Mouse (Mus musculus) myocyte (in vitro differentiated cells): ENCODE measurements at regions not wholly inside any gene's neighbourhood (a gene's known extent, or its start where the extent isn't known, plus 50 kb on each side); places are given as distances from the start of the nearest gene placed in this dataset.

Experiments
- H3K27me3 ChIP-seq: one replicate; pipeline ENCODE4 v1.6.1; 2011; ENCODE audit not compliant: control insufficient read depth, insufficient read depth, insufficient read length
- H3K36me3 ChIP-seq: one replicate; pipeline ENCODE4 v1.6.1; 2011; ENCODE audit not compliant: control insufficient read depth, insufficient read depth
- H3K4me2 ChIP-seq: one replicate; pipeline ENCODE4 v1.6.1; 2011; ENCODE audit warnings: low read depth, control low read depth
- H3K4me3 ChIP-seq: one replicate; pipeline ENCODE4 v1.5.1; 2011; ENCODE audit warnings: mild to moderate bottlenecking, control low read depth, moderate library complexity
- H3K79me2 ChIP-seq: one replicate; pipeline ENCODE4 v1.6.1; 2011; ENCODE audit not compliant: control insufficient read depth, insufficient read depth
- H3ac ChIP-seq: one replicate; pipeline ENCODE4 v1.6.1; 2011; ENCODE audit not compliant: control insufficient read depth, insufficient read length
- CEBPB ChIP-seq: IDR thresholded peaks from 2 replicates; pipeline ENCODE4 v1.6.1; 2011; ENCODE audit warnings: mild to moderate bottlenecking, moderate library complexity; ENCODE audit not compliant: poor library complexity, insufficient read depth, severe bottlenecking
- E2F4 ChIP-seq: IDR thresholded peaks from one replicate; pipeline ENCODE4 v1.6.1; 2011; ENCODE audit warnings: mild to moderate bottlenecking, control low read depth, moderate library complexity; ENCODE audit not compliant: insufficient read depth
- MAX ChIP-seq: IDR thresholded peaks from one replicate; pipeline ENCODE4 v1.6.1; 2011; ENCODE audit warnings: low read depth, mild to moderate bottlenecking, control low read depth
- MYOD1 ChIP-seq, 3 experiments: IDR thresholded peaks; one replicate each; pipeline ENCODE4 v1.6.1; 2011; ENCODE audit warnings: control low read depth in 2 of 3, low read depth in 2 of 3, mild to moderate bottlenecking in 2 of 3, moderate library complexity in 1 of 3; ENCODE audit not compliant: insufficient read length in 2 of 3, control insufficient read depth in 1 of 3
- MYOG ChIP-seq, 3 experiments: IDR thresholded peaks; one replicate each; pipeline ENCODE4 v1.6.1; 2011; ENCODE audit warnings: control low read depth in 2 of 3, low read depth in 2 of 3, mild to moderate bottlenecking in 2 of 3; ENCODE audit not compliant: insufficient read length in 2 of 3, control insufficient read depth in 1 of 3, insufficient read depth in 1 of 3
- POLR2A ChIP-seq: IDR thresholded peaks from one replicate; pipeline ENCODE4 v1.6.1; 2011; ENCODE audit warnings: low read depth, mild to moderate bottlenecking, control low read depth, moderate library complexity; ENCODE audit not compliant: insufficient read length
- POLR2AphosphoS2 ChIP-seq: IDR thresholded peaks from one replicate; pipeline ENCODE4 v1.6.1; 2011; ENCODE audit warnings: low read depth, control low read depth; ENCODE audit not compliant: insufficient read length
- REST ChIP-seq: IDR thresholded peaks from one replicate; pipeline ENCODE4 v1.6.1; 2011; ENCODE audit warnings: mild to moderate bottlenecking, control low read depth, moderate library complexity; ENCODE audit not compliant: insufficient read depth, insufficient read length
- SRF ChIP-seq: IDR thresholded peaks from one replicate; pipeline ENCODE4 v1.6.1; 2011; ENCODE audit warnings: low read depth; ENCODE audit not compliant: control insufficient read depth, insufficient read length
- TCF12 ChIP-seq: IDR thresholded peaks from one replicate; pipeline ENCODE4 v1.6.1; 2011; ENCODE audit warnings: mild to moderate bottlenecking, control low read depth; ENCODE audit not compliant: poor library complexity, insufficient read depth, severe bottlenecking
- TCF3 ChIP-seq: IDR thresholded peaks from one replicate; pipeline ENCODE4 v1.6.1; 2011; ENCODE audit warnings: low read depth, control low read depth; ENCODE audit not compliant: insufficient read length
- USF1 ChIP-seq: IDR thresholded peaks from one replicate; pipeline ENCODE4 v1.6.1; 2011; ENCODE audit warnings: low read depth, mild to moderate bottlenecking, control low read depth, moderate library complexity

DNA sequence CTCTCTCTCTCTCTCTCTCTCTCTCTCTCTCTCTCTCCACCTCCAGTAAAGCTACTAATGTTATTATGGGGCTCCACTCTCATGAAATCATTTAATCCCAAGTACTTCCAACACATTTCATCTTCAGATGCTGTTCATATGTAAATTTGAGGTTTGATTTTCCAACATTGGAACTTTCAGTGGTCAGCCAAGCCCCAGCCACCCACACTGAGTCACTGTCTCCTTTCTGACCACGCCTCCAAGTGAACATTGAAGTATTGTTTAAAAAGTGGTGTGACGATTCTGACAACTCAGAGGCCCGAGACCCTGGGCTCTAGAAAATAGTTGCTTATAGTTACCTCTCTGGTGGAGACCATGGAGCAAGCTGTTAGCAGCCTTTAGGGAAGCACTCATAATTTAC, 313.3 kb downstream of the Qdpr start:
- H3K4me3 ChIP-seq = no peak overlapping the region
- TF ChIP-seq REST = no peak
- no peak for TF ChIP-seq E2F4
- no peak for TF ChIP-seq CEBPB
- no peak for TF ChIP-seq TCF3
- no peak for TF ChIP-seq POLR2AphosphoS2
- TF ChIP-seq MAX = no peak
- TF ChIP-seq TCF12 = no peak
- no peak for TF ChIP-seq USF1
- TF ChIP-seq MYOG (IDR thresholded peaks at IDR 0.05; ENCODE audit: control insufficient read depth in 1 of 3, insufficient read depth in 1 of 3, insufficient read length in 2 of 3, low read depth in 2 of 3) = no peak
- no peak for TF ChIP-seq MYOD1 (IDR thresholded peaks at IDR 0.05; ENCODE audit: control insufficient read depth in 1 of 3, insufficient read length in 2 of 3, low read depth in 2 of 3)
- no peak for TF ChIP-seq POLR2A
- no peak for TF ChIP-seq SRF
- no peaks in the 10 kb centered on the region for H3K27me3 ChIP-seq
- no peaks in the 10 kb centered on the region for H3K79me2 ChIP-seq
- no peaks in the 10 kb centered on the region for H3K36me3 ChIP-seq
- H3K4me2 ChIP-seq = peak overlapping the region; percentile 84
- no peak overlapping the region for H3ac ChIP-seq

DNA sequence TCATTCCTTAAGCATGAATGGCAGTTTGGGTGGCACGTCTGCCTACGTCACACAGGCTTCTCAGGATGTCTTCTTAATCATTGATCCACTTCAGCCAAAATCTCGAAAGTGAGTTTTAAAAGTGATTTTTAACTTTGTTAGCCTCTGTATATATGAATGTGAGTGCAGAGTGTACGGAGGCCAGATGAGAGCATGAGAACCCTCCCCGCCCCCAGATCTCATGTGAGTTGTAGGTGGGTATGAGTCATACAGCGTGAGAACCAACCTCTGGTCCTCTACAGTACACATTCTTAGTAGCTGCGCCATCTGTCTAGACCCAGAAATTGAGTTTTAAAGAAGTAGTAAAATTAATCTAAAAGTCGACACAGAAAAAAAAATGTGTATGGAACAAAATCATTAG, 322.1 kb downstream of the Qdpr start:
- no peak overlapping the region for H3K4me3 ChIP-seq
- H3K4me2 ChIP-seq = peak overlapping the region; percentile 36
- no peak for TF ChIP-seq REST
- TF ChIP-seq POLR2AphosphoS2 = no peak
- no peak for TF ChIP-seq TCF3
- no peak for TF ChIP-seq SRF
- no peak for TF ChIP-seq MAX
- TF ChIP-seq MYOG (IDR thresholded peaks at IDR 0.05; ENCODE audit: control insufficient read depth in 1 of 3, insufficient read depth in 1 of 3, insufficient read length in 2 of 3, low read depth in 2 of 3) = no peak
- no peaks in the 10 kb centered on the region for H3K36me3 ChIP-seq
- no peak overlapping the region for H3ac ChIP-seq
- no peaks in the 10 kb centered on the region for H3K79me2 ChIP-seq
- H3K27me3 ChIP-seq = no peaks in the 10 kb centered on the region

DNA sequence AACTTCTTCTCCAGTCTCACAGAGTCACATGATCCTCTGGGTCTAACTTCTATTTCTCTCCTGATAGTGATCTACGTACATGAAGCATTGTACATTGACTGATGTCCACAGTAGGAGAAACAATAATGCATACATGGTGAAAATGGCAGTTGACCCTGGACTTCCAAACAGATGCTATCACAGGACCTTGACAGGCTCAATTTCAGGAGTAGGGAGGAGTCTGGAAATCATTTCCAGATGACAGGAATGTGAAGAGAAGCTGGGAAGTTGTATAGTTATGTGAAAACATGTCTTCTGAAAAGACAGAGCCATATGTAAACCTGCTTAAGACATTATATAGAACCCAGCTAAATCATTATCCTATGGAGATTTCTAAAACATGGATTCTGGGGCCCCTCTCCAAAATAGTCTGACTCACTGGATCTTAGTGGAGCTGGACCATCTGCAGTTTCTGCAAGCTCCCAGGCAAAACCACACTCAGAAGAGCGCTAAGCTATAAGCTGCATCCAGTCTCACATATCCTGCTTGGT, 322.3 kb upstream of the Ldb2 start:
- H3K36me3 ChIP-seq = no peaks in the 10 kb centered on the region
- H3K4me2 ChIP-seq = no peak overlapping the region

DNA sequence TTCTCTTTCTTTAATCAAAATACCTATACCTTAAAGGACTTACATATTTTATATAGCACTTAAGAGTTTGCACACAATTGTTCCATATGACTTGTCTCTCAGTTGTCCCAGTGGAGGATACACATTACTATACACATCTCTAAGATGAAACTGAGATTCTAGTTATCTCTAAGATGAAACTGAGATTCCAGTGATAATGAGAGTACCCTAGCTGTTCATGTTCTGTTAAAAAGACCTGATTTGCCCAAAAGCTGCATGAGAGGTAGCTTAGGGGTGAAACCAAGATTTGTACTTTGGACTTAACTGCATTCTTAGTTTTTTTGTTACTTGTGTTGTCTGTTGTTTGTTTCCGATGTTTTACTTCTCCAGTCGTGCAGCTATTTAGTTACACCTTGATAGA, 320.3 kb upstream of the Ldb2 start:
- no peak overlapping the region for H3K4me3 ChIP-seq
- no peak overlapping the region for H3ac ChIP-seq
- H3K27me3 ChIP-seq = no peaks in the 10 kb centered on the region
- no peak for TF ChIP-seq TCF12
- TF ChIP-seq CEBPB = no peak
- TF ChIP-seq USF1 = no peak
- TF ChIP-seq MYOG (IDR thresholded peaks at IDR 0.05; ENCODE audit: control insufficient read depth in 1 of 3, insufficient read depth in 1 of 3, insufficient read length in 2 of 3, low read depth in 2 of 3) = no peak
- TF ChIP-seq SRF = no peak
- no peak for TF ChIP-seq TCF3
- TF ChIP-seq POLR2AphosphoS2 = no peak
- TF ChIP-seq MAX = no peak
- TF ChIP-seq POLR2A = no peak
- TF ChIP-seq MYOD1 (IDR thresholded peaks at IDR 0.05; ENCODE audit: control insufficient read depth in 1 of 3, insufficient read length in 2 of 3, low read depth in 2 of 3) = no peak
- H3K4me2 ChIP-seq = no peak overlapping the region
- no peaks in the 10 kb centered on the region for H3K36me3 ChIP-seq
- H3K79me2 ChIP-seq = no peaks in the 10 kb centered on the region

More for the DNA sequence above, 322.3 kb upstream of the Ldb2 start:
- H3K79me2 ChIP-seq = no peaks in the 10 kb centered on the region
- TF ChIP-seq TCF12 = no peak
- TF ChIP-seq MYOD1 (IDR thresholded peaks at IDR 0.05; ENCODE audit: control insufficient read depth in 1 of 3, insufficient read length in 2 of 3, low read depth in 2 of 3) = no peak
- H3ac ChIP-seq = no peak overlapping the region
- H3K4me3 ChIP-seq = no peak overlapping the region
- H3K27me3 ChIP-seq = no peaks in the 10 kb centered on the region

DNA sequence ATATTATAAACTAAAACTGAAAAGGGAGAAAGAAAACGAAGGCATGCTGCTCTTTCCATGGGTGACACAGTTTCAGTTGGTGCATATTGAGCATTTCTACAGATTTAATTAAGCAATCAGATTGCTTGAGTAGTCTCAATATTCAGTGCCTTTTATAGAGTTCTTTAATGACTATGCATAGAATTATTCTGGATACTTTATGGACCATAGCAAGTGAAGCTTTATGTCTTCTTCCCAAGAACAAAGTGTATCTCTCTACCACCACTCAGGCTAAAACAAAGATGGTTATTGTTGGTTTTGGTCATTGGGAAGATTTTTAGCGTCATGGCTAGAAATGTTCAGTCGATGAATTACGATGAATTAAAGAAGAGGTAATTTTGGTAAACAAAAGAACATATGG, 311.8 kb upstream of the Ldb2 start:
- Histone ChIP-seq H3K4me2 (no peak overlapping the region), H3K79me2 (no peaks in the 10 kb centered on the region), H3ac (no peak overlapping the region), H3K27me3 (no peaks in the 10 kb centered on the region), H3K4me3 (no peak overlapping the region), H3K36me3 (no peaks in the 10 kb centered on the region)
- TF ChIP-seq E2F4 = no peak
- no peak for TF ChIP-seq MAX
- TF ChIP-seq TCF12 = no peak
- no peak for TF ChIP-seq REST
- TF ChIP-seq CEBPB = no peak
- no peak for TF ChIP-seq POLR2AphosphoS2
- no peak for TF ChIP-seq TCF3
- no peak for TF ChIP-seq USF1
- no peak for TF ChIP-seq SRF
- no peak for TF ChIP-seq MYOD1 (IDR thresholded peaks at IDR 0.05; ENCODE audit: control insufficient read depth in 1 of 3, insufficient read length in 2 of 3, low read depth in 2 of 3)
- no peak for TF ChIP-seq POLR2A
- TF ChIP-seq MYOG (IDR thresholded peaks at IDR 0.05; ENCODE audit: control insufficient read depth in 1 of 3, insufficient read depth in 1 of 3, insufficient read length in 2 of 3, low read depth in 2 of 3) = no peak
